Mouse (Mus musculus) lung, postnatal 10 days (tissue): ENCODE results near the gene Arglu1.

Experiments used
- DNase-seq: peaks from one replicate; pipeline ENCODE4 v3.0.0; 2021

The Arglu1 gene

DNA sequence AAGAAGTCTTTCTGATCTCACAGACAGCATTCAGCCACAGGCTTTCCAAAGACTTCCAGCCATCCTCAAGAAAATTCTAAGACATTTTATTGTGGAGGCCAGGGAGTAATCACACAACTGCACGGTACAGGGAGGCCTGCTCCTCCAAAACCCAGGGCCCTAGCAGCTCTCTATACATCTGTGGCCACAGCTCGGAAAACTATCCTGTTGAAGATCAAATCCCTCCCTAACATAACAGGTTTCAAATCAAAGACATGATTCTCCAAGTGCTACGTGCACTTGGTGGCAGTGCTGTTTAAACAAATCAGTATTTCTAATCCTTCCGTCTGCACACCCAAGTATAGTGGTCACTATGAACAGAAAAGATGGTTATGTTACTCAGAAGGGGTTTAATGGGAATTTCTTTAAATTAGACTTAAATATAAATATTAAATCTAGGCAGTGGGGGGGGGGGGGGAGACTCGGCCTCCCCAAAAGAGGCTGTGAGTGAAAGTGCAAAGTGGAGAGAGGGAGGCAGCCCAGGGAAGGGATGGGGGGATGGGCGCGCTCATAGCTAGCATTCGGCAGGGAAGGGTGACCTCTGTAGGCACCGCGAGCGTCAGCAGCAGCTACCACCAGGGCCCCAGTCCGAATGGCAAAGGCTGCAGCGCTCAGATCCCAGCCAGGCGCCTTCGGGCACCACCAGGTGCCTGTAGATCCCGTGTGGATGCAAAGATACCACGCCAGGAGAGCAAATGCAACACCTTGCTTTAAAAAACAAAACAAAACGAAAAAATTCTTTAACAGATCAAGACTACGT, 31.7 kb downstream of the Arglu1 start:
- DNase-seq, result peak; percentile 92

DNA sequence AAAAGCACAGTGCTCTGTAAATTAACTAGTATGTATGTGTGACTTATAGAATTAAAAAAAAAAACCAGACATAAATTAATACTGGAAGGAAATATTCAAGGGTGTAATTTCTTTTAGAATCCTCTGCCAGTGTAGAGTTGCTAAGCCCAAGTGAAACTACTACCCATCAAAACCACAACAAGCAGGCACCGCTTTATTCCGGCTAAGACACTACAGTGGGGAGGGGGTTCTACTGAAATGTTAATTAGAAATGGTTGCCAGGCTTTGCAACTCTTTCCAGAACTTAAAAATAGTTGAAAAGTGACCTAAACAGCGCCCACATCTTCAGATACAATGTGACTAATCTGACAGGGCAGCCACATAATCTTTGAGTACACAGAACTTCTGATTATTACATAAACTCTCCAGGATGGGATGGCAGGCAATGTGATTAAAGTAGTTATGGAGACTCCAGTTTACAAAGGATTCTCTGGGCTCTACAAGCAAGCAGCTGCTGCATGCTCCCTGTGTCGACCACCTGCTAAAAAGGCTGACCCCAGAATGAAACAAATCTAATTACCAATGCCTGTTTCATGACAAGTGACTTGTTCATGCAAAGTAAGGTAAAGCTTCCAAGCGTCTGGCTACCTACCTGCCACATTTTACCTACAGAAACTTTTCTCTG, 32.5 kb downstream of the Arglu1 start:
- no peak for DNase-seq

DNA sequence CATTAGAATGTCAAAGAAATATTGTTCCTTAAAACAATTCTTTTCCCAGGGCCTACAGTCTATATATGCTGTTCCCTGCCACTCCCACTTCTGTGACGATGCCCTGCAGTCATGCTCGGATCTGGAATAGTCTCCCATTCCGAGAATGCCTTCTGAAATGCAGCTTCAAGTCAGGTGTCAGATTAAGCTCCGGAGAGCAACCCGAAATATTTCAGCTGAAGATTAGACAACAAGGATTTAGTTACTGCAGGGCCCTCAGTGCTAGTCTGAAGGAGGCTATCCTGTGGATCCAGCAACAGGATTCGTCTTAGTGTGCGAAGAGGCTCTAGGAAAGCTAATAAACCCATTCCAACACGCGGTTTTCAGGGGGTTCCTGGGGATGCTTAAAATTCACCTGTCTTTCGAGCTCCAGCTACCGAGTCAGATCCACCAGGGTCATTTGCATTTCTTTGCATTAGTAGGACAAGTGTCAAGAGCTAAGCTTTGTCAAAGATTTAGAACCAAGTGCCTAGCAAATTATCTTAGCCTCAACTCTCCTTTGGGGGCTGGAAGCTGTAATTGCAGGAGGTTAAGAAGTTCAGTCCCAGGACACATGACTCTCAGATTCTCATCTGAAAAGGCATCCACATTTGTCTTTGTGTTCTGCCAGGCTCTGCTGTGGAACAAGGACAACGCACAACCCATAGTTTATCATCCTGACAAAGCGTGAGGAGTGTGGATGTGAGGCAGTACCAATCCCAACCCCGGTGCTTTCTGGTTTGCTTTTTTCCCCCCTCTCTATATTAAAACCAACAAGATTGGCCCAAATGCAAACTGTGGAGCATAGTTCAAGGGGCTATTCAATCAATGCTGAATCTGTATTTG, 33.5 kb downstream of the Arglu1 start:
- DNase-seq, result no peak

DNA sequence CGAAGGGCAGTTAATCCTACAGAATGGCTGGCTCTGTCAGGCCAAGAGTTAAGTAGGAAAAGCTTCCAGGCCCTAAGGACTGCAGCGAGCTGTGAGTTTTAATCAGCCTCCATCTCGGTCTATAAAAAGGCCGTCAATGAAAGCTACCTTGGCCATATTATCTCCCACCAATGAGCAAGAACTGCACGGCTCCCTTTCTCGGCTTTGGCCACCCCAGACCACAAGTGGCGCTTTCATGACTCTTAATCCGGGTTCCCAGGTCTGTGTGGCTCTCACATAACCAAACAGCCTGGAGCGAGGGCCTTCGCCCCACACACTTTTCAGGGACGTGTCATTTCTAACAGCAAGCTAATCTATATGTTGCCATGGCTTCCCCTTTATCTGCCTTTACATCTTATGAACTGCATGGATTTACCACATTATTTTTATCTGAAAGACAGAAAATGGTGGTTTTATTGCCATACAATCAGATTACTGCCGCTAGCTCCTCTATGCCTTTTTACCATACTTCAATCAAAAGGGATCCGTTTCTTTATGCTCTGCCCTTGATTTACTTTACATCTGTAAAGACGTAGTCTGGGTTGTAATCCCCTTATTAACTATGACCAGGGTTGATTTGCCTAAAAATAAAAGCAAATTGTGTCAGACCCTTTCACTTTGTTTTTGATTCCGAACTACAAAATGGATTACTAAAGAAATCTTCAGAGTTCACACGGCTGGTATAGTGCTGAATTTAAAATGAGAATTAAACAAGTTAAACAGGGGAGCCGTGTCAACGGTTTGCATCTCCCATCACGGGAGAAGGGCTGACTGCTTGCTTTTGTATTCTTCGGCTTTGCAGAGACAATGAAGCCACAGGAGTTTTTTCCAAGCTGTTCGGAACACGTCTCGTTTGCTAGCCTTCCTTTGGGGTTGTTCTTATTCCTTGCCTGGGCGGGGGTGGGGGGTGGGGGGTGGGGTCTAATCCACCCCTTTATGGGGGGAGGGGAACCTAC, 34.7 kb downstream of the Arglu1 start:
- DNase-seq, result no peak

DNA sequence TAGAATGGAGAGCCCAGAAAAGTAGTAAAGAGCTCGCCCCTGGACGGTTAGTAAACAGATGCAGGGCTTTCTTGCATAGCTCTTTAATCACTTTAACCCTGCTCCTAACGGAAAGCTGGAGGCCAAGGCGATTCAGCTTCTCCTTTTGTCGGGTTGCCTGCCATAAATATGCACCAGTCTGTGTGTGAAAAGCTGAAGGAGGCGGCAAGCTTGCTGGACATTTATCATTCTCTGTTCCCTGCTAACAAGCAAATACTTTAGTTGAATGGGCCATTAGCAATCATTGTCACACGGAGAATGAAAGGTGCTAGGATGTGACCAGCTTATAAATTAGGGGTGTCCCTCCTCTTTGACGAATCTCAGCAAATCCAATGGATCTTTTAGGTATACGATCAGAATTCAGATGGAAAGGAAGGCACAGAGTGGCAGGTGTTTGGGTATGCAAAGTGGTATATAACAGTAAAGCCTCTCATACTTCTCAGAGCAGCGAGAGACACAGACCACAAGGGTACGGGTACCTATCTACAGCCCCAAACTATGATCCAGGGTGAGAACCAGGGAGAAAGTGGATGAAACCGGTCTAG, 36.3 kb downstream of the Arglu1 start:
- DNase-seq, result no peak

DNA sequence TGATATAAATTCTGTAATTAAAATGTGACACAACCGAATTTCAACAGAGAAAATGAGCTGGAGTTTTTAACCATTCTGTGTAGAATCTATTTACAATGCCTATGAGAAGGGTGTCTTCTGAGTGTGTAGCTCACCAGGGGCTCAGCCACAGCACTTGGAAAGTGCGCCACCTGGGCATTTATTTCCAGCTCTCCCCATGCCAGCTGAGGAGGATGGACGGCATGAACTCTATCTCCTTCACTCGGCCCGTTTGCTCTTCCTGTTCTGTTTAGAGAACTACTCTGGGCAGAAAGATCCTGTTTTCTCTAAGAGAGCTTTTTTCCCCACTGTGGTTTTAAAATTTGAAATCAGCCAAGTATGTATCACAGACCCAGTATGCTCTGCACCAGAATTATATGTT, 37.0 kb downstream of the Arglu1 start:
- DNase-seq, result no peak

DNA sequence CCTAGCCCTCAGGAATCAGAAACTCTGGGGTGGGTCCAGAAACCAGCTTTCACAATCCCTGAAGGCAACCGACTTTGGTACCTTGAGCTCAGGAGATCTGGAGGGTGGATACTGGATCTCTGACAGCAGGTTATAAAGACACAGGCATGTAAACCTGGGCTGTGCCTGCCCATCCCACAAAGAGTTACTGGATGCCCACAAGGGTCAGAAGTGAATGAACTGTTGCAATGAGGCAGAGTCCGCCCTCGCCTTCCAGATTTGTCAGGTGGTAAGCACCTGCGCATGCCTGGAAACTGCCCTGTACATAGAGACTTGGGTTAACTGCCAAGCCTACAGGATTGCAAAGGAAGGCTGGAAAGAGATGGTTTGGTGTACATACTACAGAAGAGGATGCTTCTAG, 37.9 kb downstream of the Arglu1 start:
- no peak for DNase-seq

DNA sequence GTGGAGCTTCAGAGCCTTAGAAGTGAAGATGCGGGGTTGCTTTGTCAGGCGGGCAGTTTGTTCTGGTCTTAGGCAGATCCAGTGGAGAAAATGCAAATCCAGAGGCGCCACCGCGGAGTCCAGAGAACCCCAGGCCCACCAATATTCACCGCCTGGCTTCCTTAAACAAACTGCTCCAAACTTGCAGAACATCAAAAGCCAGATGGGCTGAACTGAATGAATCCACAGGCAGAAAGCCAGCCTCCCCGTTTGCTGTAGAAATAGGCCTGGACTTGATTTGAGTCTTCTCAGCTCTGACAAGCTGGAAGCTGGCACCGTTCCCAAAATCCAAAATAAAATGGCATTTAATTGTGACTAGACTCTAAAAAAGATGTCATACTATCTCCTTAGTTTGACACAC, 40.4 kb downstream of the Arglu1 start:
- peak; percentile 64 for DNase-seq

DNA sequence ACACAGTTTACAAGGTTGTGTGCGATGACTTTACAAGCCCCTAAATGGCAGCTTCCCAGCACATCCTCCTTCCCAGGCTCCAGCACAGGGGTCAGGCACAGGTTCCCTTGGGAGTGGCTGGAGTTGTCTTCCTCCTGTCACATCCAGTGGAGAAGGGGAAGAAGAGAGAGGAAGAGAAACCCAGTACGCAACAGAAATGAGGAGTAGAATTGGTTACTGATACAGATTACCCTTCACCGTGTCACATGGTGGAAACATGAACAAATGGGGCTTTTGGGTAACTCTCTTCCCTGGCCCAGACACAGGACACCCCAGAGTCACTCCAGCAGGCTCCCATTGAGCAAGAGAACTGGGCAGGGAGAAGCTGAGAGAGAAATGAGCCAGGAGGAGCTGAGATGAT, 40.8 kb downstream of the Arglu1 start:
- no peak for DNase-seq

DNA sequence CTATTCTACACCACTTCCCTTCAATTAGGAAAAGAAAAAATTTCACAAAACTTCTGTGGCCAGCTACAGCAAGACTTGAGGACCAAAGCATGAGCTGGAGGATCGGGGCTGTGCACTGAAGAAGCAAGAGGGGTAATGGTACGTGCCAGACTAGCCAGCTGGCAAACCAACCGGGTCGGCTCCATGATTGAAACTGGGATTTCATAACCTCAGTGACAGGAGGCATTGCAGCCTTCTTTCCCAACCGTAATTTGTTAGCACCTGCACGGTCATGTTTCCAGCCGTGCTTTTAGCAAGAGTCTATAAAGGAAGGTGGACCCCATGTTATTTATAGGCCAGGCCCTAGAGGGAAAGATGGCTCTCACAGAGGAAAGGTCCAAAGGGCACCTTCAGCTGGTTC, 41.6 kb downstream of the Arglu1 start:
- no peak for DNase-seq

DNA sequence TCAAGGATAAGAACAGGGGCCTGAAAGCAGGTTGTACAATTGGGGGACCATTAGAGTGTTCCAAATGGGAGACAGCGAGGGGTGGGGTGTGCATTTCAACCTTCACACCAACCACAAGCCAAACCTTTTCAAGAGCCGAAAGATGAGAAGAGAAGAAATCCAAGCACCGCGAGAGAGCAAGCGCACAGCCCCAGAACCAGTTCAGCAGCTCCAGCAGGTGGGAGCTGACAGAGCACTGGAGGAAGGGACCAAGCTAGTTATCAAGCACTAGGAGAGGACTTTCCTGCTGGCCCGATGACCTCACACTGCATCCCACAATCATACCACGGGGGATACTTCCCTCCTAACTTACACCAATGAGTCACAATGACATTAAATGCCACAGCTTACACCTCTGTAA, 42.5 kb downstream of the Arglu1 start:
- DNase-seq, result no peak

DNA sequence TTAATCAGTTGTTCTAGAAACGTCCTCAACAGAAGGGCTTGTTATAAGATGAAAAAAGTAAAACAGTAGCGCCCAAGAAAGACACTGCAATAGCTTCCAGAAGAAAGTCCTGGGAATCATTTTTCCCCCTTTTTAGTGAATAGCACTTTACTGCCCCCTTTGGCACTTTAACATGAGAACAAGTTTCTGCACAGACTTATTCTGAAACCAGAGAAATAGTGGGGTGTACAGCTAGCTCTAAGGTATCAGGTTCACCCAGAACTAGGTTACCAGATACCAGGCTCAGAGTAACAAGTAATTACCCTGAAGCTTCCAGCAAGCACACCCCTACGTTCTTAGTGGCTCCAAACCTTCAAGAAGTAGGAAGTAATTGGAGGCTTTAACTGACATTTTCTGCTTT, 43.0 kb downstream of the Arglu1 start:
- no peak for DNase-seq

DNA sequence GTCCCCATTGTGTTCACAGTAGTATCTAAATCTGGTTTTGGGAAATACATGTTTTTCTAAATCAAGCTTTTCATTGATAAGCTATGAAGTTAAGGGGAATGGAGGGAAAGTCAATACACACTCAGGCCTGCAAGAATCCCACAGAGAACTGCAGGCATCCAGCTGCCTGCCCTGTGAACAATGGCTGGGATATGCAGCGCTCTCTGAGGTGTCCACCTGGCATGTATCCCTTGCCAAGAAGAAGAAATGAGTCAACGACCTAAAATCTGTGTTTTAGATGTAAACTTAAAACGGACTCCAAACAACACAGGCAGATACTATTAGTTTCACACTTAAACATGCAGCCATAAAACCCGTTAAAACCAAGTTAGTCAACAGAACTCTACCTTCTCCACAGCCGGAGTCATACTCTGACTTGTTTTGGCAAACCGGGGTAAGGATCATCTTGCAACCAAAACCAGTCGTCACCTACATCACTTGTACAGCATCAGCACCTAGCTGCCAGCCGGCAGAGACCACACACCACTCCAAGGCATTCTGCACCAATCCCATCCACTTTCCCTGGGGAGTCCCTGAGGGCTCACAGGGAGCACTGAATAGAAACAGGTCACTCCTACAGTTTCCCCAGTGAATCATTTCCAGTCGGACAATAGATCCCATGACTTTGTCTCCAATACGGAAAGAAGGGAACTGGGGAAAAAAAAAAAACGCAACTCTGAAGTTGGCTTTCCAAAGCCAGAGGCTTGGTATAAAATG, 46.0 kb downstream of the Arglu1 start:
- DNase-seq, result no peak

DNA sequence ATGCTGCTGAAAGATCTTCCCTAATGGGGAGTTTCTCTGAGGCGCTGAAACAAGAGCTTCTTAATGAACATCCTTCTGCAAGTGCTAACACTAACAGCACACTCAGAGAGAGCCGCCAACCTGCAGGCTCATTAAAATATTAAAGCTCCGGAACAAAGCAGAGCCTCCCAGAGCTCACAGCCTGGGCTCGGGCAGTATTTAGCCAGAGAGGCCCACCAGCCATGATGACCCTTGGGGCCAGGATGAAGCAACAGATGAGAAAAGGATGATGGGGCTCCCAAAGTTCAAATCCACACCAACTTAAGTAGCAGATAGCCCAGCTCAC, 50.1 kb downstream of the Arglu1 start:
- DNase-seq, result no peak

DNA sequence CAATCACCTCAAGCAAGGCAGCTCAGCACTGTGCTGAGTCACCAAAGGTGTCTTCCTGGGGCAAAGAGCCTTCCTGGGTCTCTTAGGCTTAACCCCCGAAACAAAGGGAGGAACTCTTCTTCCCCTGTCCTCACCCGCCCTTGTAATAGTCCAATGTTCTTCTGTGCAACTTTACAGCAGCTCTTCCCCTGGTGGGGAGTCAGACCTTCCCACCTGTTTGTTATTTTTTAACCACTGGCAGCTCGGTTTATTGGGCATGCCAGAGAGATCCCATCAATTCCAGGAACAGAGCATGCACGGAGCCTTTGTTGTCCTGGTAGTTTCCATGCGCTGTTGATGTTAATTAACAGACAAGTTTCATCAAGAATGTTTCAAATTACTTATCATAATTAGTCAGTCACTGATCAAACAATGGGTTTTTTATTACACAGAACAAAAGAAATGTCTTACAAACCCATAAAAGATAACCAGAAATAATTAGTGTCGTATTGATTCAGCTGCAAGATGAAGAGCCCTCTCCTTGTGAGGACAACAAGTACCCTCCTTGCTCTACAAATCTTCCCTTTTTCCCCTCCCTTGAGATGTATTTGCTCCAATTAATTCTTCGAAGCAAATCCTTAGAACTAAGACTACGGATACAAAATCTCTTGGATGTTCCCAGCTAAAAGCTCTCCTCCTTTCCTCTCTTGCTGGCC, 50.6 kb downstream of the Arglu1 start:
- DNase-seq, result no peak

DNA sequence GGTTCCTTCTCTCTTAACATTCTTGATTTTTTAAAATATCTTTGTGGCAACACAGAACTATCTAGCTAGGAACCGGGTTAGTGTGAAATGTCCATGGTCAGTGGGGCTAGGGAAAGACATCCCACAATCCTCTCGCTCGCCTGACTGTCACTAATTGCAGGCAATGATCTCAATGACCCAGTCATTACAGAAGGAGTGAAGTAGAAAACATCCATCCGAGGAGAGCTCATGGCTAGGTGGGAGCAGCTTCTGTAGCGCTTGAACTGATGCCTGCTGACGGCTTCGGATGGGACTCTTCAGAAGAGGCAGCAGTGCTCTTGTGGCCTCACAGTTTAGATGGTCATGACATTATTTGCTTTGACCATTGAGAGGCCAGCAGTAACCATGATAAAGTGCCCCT, 58.9 kb downstream of the Arglu1 start:
- DNase-seq, result no peak

DNA sequence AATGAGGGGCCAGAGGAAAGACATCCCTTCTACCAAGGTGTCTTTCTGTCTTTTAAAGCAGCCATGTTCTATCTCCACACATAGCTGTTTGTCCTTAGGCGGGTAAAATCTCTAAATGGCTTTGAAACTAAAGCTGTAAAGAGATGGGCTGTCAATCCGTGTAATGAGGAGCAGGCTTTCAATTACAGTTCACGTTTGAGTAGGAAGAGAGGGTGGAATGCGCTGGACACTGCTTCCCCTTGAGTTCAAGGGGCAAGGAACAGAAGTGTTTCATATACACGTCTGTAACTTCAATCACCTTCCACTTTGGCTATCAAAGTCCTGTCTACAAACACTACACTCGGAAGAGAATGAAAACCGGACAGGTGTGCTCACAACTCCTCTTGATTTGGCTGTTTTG, 66.3 kb downstream of the Arglu1 start:
- DNase-seq, result no peak

DNA sequence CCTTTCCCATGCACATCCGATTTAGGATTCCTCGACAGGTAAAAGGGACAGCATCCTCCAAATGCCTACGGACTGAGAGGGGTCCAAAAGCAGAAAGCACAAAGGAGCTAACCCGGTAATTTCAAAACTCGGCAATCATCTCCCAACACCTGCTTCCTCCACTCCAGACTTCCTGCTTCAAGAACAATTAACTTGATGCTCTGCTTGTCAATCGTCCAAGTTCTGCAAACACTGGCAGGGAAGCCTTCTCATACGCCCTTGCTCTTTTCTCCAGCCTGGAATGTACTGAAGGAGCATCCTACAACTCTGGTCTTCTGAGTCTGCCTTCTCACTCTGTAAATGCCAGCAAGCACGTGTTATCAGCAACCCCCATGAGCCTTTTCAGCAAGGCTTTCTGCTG, 66.8 kb downstream of the Arglu1 start:
- peak; percentile 73 for DNase-seq

DNA sequence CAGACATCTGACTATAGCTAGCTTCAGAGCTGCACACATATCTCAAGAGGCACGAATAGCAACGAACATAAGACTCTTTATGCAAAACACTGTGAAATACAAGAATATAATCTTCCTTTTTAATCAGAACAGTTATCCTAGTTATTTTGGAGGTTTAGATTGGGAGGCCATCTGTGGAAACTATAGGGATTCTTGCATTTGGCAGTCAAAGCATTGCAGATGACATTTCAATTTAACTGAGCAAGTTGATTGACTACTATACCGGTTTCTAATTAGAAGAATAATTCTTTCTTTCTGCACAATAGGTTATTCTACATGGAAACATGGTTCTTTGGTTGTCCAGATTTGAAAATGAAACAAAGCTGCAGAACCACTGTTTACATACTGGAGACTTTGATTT, 67.8 kb downstream of the Arglu1 start:
- DNase-seq, result no peak

DNA sequence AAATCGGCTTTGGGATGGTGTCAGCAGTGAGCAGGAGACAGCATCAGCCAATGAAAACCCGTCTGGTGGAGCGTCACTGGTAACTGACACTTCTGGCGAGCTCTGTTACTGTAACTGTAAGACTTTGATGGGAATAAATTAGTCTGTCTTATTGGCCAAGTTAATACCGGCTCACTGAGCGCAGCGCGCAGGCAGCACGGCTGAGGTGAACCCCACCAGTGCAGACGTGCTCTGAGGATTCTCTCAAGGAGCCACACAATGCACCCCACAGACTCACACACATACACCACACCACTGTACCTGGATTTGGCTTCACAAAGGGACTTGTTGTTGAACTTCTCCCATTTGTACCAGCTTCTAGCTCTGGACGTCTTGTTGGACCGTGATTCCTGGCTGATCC, 68.3 kb downstream of the Arglu1 start:
- no peak for DNase-seq
